Mouse (Mus musculus) forebrain, postnatal 0 days (tissue): ENCODE data around the gene Tlr9. TPM values are rescaled to one million over a fixed set of nuclear protein-coding genes. Genes with fewer than 3 reads are reported as not detected.

Source experiments
- ATAC-seq: fragments of 200-750 bp; cut with Nextera tagmentation; 2 replicates; pipeline ENCODE4 v1.8.0; 2017; ENCODE audit warnings: mild to moderate bottlenecking, moderate library complexity
- DNase-seq: peaks from one replicate; pipeline ENCODE4 v3.0.0-alpha.2; 2015
- H3K27ac ChIP-seq: fragments of 300-500 bp; sonication (generic); 2 replicates; pipeline ENCODE4 v1.5.1; 2014; ENCODE audit warnings: low read depth, mild to moderate bottlenecking, antibody characterized with exemption, low read length, moderate library complexity, mixed read lengths
- H3K27me3 ChIP-seq: fragments of 300-500 bp; sonication (generic); 2 replicates; pipeline ENCODE4 v1.6.1; 2014; ENCODE audit warnings: mild to moderate bottlenecking, low read length, mixed read lengths; ENCODE audit not compliant: insufficient read depth
- H3K36me3 ChIP-seq: fragments of 300-500 bp; sonication (generic); 2 replicates; pipeline ENCODE4 v1.6.1; 2014; ENCODE audit warnings: mild to moderate bottlenecking, moderate library complexity; ENCODE audit not compliant: insufficient read depth
- H3K4me1 ChIP-seq: fragments of 300-500 bp; sonication (generic); 2 replicates; pipeline ENCODE4 v1.6.1; 2014; ENCODE audit warnings: antibody characterized with exemption; ENCODE audit not compliant: insufficient read depth
- H3K4me2 ChIP-seq: fragments of 300-500 bp; sonication (generic); 2 replicates; pipeline ENCODE4 v1.6.1; 2014; ENCODE audit warnings: low read depth, mild to moderate bottlenecking, moderate library complexity
- H3K4me3 ChIP-seq: fragments of 300-500 bp; sonication (generic); 2 replicates; pipeline ENCODE4 v1.5.1; 2014; ENCODE audit warnings: low read depth, low read length, mixed read lengths
- H3K9ac ChIP-seq: fragments of 300-500 bp; sonication (generic); 2 replicates; pipeline ENCODE4 v1.6.1; 2014; ENCODE audit warnings: mild to moderate bottlenecking
- H3K9me3 ChIP-seq: fragments of 300-500 bp; sonication (generic); 2 replicates; pipeline ENCODE4 v1.6.1; 2016; ENCODE audit warnings: low read length
- CTCF ChIP-seq: sonication (generic); IDR thresholded peaks from 2 replicates; pipeline ENCODE4 v1.5.1; 2016; ENCODE audit warnings: antibody characterized with exemption, control low read depth, low read depth
- WGBS: fragments of 180-500 bp; shearing (Covaris S2); extraction: QIAGEN DNeasy Blood & Tissue Kit; methylation state at CpG from one replicate; pipeline ENCODE4 v1.1.7; 2014; 5-methylcytosine and 5-hydroxymethylcytosine counted together
- polyA plus RNA-seq: library from polyadenylated mRNA; unstranded; fragments of >200 nt; fragmentation: Nextera tagmentation; extraction: Ambion mirVana; gene quantifications from 2 replicates; pipeline ENCODE4 v1.2.1, GENCODE M21; 2015
- total RNA-seq: library from RNA; depleted of rRNA; stranded (reverse); fragments of >200 nt; gene quantifications from 2 replicates; pipeline ENCODE4 v1.2.3, GENCODE M21; 2014

Gene Tlr9
- total and polyA plus RNA-seq, 2 experiments from 2014 or later, result 0.04 to 0.14 TPM

DNA sequence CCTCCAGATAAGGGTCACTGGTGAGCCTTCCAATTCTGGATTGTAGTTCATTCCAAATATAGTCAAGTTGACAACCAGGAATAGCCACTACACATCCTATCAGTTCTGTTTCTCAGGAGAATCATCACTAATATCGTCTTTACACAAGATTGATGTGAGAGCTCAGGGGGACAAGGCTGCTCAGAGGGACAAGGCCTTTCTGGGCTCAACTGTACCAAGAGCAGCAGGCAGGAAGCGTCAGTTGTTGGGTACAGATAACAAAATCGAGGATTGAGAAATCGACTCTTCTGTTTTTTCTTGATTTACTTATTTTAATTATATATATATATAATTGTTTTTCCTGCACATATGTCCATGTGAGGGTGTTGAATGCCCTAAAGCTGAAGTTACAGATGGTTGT lies 36.0 kb downstream of the Tlr9 start:
- no peaks in the 10 kb centered on the region for H3K36me3 ChIP-seq
- H3K4me1 ChIP-seq, result no peaks in the 10 kb centered on the region
- WGBS, result 90% methylated on average over 4 of the region's 4 CpGs
- H3K9me3 ChIP-seq, result no peaks in the 10 kb centered on the region
- DNase-seq (no peak), ATAC-seq (no peak)
- H3K4me2 ChIP-seq, result no peak overlapping the region
- no peak overlapping the region for H3K9ac ChIP-seq
- H3K4me3 ChIP-seq, result no peak overlapping the region
- H3K27ac ChIP-seq, result no peak overlapping the region
- TF ChIP-seq CTCF, result no peak
- no peaks in the 10 kb centered on the region for H3K27me3 ChIP-seq

DNA sequence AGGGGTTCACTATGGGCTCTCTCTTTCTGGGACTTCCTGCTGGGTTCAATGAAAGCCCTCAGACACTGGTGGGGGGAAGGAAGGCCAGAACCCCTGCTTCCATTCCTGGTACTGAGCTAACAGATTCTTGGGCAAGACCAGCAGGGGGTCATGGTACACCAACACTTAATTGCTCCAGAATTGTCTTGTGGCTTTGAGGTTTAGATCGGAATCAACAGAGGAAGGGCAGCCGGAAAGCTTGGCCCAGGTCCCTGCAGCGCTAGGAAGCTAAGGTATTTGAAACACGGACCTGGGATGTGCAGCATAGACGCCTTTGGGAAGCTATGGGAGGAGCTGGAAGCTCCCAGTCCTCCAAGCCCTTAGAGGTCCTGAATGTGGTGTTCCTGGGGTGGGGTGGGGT lies 36.6 kb downstream of the Tlr9 start:
- Histone ChIP-seq H3K27ac (no peak overlapping the region), H3K36me3 (no peaks in the 10 kb centered on the region), H3K4me1 (no peaks in the 10 kb centered on the region), H3K4me2 (no peak overlapping the region), H3K4me3 (no peak overlapping the region), H3K9ac (no peak overlapping the region), H3K9me3 (no peaks in the 10 kb centered on the region), H3K27me3 (no peaks in the 10 kb centered on the region)
- DNase-seq, result no peak
- 69% methylated on average over 5 of the region's 5 CpGs for WGBS
- no peak for ATAC-seq
- TF ChIP-seq CTCF, result no peak

- no peak overlapping the region for H3K27ac ChIP-seq
- ATAC-seq (no peak), DNase-seq (no peak)
- no peak overlapping the region for H3K4me3 ChIP-seq
- 84% methylated on average over 6 of the region's 6 CpGs for WGBS
- no peak overlapping the region for H3K4me2 ChIP-seq
- TF ChIP-seq CTCF, result no peak
- H3K27me3 ChIP-seq, result no peaks in the 10 kb centered on the region
- H3K4me1 ChIP-seq, result no peaks in the 10 kb centered on the region
- no peaks in the 10 kb centered on the region for H3K9me3 ChIP-seq
- H3K36me3 ChIP-seq, result no peaks in the 10 kb centered on the region
- H3K9ac ChIP-seq, result no peak overlapping the region
These were observed 38.7 kb downstream of the Tlr9 start for GRCm38 (mm10) chr9:106261058-106261457.

- WGBS, result 85% methylated on average over 3 of the region's 3 CpGs
- no peak for ATAC-seq
- no peak for DNase-seq
- H3K4me1 ChIP-seq, result no peaks in the 10 kb centered on the region
- no peaks in the 10 kb centered on the region for H3K9me3 ChIP-seq
- H3K27me3 ChIP-seq, result no peaks in the 10 kb centered on the region
- no peak overlapping the region for H3K9ac ChIP-seq
- no peak overlapping the region for H3K27ac ChIP-seq
- H3K36me3 ChIP-seq, result no peaks in the 10 kb centered on the region
- TF ChIP-seq CTCF, result no peak
- H3K4me2 ChIP-seq, result no peak overlapping the region
- H3K4me3 ChIP-seq, result no peak overlapping the region
These were observed 39.1 kb downstream of the Tlr9 start for GRCm38 (mm10) chr9:106261491-106261890.

DNA sequence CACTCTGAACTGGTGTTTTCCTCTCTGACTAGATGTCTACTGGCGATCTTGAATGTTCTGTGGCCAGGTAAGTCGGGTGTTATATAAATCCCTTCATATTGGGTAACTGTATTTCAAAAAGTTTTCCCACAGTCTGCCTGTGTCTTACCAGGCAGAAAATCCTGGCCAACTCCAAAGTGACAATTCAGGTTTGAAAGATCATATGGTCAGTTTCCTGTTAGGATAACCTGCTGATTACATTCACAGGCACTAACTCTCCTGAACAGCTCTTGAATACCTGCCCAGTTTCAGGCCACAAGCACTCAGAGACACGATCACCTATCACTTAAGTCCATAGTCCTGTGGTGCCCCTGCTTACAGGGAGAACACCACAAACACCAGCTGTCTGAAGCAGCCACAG lies 39.7 kb downstream of the Tlr9 start:
- H3K9ac ChIP-seq, result no peak overlapping the region
- no peak for DNase-seq
- TF ChIP-seq CTCF, result no peak
- no peak overlapping the region for H3K27ac ChIP-seq
- no peaks in the 10 kb centered on the region for H3K9me3 ChIP-seq
- WGBS, result 83% methylated on average over 3 of the region's 3 CpGs
- H3K4me1 ChIP-seq, result no peaks in the 10 kb centered on the region
- no peak overlapping the region for H3K4me3 ChIP-seq
- ATAC-seq, result no peak
- H3K36me3 ChIP-seq, result no peaks in the 10 kb centered on the region
- H3K4me2 ChIP-seq, result no peak overlapping the region
- no peaks in the 10 kb centered on the region for H3K27me3 ChIP-seq

DNA sequence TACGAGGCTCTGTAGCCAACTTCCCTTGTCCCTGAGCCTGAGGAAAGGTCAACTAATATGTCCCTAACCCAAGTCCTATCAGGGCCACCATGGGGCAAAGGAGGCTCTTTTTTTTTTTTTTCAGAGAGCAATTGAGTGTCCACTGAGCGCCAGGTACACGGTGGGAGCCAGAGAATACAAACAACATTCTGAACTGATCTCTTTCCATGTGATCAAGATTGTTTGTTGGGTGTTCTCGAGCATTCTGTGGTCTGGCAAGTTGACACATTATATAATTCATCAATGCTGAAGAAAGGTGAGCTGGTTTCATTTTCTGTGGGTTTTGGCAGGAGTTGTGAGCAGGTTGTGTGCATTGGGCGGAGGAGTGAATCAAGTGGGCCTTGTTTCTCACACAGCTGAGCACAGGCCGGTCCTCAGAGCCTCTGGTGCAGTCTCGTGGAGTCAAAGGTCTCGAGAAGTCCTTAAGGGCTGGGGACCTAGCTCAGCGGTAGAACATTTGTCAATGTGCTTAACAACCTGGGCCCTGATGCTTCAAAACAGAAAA lies 41.1 kb downstream of the Tlr9 start:
- Histone ChIP-seq H3K27ac (no peak overlapping the region), H3K4me1 (no peaks in the 10 kb centered on the region), H3K4me3 (no peak overlapping the region), H3K27me3 (no peaks in the 10 kb centered on the region), H3K9me3 (no peaks in the 10 kb centered on the region), H3K36me3 (no peaks in the 10 kb centered on the region), H3K4me2 (no peak overlapping the region), H3K9ac (no peak overlapping the region)
- no peak for DNase-seq
- no peak for ATAC-seq
- TF ChIP-seq CTCF, result no peak
- WGBS, result 85% methylated on average over 9 of the region's 9 CpGs

- TF ChIP-seq CTCF, result no peak
- no peak overlapping the region for H3K4me3 ChIP-seq
- ATAC-seq, result no peak
These were observed 43.1 kb downstream of the Tlr9 start for GRCm38 (mm10) chr9:106265358-106266075.

More at GRCm38 (mm10) chr9:106265358-106266075, 43.1 kb downstream of the Tlr9 start:
- Histone ChIP-seq H3K27me3 (no peaks in the 10 kb centered on the region), H3K4me1 (peaks cover 19% of the 10 kb centered on the region), H3K9ac (no peak overlapping the region), H3K4me2 (no peak overlapping the region), H3K36me3 (no peaks in the 10 kb centered on the region), H3K9me3 (no peaks in the 10 kb centered on the region), H3K27ac (no peak overlapping the region)
- 86% methylated on average over 12 of the region's 12 CpGs for WGBS
- no peak for DNase-seq
